Mouse (Mus musculus): Measurements from ENCODE around the gene Dpagt1.
"Not testable (repeated sequence)": the region's sequence is repeated elsewhere in the genome, so short reads cannot be mapped to it uniquely, and the experiment has no call there.

The Dpagt1 gene

DNA sequence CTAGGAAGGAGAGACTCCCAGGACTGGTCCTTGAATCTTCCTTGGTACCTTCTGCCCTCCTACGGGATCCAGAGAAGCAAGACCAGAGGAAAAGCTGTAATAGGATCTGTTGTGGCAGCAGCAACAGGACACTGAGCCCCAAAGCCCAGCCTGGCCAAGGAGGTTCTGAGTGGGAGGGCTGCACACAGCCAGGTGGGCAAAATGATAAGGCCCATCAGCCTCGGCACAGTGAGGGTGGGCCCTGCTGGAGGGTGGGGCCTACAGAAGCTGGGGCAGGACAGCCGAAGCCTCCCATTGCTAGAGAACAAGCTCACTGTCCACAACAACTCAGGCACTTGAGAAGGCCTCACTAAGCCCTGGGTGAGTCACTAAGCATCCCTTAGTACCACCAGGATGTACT lies 16.4 kb downstream of the Dpagt1 start:
- DNase-seq, result no peak

DNA sequence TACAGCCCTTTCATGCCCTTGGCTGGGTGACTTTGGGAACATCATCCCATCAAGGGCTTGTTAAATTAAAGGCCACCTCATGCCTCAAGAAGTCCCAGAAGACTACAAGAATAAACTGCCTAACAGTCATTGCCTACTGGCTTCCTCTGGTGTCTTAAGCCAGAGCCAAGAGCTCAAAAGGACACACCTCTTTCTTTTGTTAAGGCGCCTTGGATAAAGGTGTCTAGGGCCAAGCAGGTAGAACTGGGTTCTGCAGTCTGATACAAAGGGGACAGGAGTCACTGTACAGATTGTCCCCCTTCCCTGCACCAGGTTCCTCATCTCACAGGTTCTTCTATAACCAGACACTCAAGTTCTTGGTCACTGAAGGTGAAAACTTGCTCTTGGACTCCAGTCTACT lies 16.8 kb downstream of the Dpagt1 start:
- no peak for DNase-seq

DNA sequence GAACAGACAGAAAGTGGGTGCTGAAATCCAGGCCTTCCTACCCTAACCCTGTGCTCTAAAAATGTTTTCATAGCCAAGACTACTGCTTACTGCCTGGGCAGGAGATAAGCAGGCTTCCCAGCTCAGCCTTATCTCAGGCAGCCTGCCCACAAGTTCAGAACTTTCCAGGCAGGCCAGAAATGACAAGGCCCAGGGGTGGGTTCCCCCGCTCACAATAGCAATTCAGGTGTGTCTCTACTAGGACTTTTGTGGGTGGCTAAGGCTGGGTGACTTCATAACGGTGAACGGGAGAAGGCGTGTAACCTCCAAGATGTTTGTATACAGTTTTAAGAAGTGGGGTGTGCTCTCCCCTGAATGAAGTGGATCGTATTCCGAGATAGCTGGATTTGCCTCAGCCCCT lies 17.5 kb downstream of the Dpagt1 start:
- no peak for DNase-seq

DNA sequence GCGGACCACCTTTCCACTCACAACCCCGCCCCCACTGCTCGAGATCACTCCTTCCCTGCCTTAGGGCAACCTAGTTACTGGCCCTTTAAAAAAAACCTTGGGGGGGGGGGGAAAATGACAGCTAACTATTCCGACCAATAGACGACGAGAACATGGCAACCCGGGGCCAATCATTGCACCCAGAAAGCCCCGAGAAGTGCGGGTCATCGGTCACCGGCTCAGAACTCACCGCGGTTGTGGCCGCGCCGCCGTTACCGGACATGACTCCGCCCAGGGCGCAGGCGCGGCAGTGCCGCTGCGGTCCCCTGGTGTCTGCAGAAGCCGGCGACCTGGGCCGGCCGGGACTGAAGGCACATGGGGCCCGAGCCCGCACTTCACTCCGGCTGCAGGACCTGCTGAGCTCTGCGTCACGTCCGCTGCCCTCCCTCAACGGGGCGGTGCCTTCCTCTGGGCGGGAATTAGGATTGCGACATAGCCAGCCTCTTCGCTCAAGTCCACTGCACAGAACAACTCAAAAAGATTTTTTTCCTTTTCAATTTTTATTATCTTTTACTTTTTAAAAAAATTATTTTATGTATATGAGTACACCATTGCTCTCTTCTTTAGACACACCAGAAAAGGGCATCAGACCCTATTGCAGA lies 18.1 kb downstream of the Dpagt1 start, which contains the start of gene Hmbs:
Gene Hmbs (minus strand): TSS at position 448 of the 641 bp plus-strand sequence.
- peak; percentile 91 for DNase-seq

DNA sequence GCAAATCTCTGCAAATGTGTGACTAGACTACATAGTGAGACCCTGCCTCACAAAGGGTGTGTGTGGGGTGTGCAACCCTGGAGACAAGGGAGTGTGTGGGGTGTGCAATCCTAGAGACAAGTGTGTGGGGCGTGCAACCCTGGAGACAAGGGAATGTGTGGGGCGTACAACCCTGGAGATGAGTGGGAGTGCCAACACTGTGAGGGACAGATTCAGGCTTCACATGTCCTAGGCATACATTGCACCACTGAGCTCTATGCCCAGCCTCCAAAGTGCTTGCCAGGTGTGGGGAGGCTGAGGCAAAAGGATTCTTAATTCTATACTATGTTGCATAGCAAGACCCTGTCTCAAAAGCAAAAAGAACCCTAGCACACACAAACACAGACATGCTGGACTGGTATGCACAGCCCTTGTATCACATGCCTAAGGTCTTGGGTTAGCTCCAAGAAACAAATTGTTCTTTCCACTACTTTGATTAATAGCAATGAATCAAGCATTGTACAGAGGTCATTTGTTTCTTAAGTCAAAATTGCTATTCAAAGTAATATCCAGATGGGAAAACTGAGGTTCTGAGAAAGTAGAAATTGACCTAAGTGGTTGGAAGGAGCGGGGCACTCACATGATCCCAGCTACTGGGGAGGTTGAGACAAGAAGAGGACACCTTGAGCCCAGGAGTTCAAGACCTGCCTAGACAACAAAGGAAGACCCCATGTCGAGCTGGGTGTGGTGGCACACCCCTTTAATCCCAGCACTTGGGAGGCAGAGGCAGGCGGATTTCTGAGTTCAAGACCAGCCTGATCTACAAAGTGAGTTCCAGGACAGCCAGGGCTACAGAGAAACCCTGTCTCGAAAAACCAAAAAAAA lies 20.0 kb downstream of the Dpagt1 start:
- no peak for DNase-seq

DNA sequence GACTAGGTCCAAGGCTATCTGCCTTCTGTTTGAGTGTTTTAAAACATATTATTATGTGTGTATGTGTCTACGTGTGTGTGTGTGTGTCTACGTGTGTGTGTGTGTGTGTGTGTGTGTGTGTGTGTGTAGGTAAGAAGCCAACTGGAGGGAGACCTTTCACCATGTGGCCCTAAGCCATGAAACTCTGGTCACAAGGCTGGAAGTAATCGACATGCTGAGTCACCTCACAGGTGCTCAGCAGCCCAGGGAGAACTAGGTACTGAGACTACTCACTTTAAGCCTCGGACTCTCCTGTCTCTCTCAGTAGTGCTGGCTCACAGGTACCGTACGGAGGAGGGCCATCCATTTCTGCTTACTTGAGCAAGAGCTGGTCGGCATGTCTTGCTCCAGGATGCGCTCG lies 21.3 kb downstream of the Dpagt1 start:
- DNase-seq, result no peak

DNA sequence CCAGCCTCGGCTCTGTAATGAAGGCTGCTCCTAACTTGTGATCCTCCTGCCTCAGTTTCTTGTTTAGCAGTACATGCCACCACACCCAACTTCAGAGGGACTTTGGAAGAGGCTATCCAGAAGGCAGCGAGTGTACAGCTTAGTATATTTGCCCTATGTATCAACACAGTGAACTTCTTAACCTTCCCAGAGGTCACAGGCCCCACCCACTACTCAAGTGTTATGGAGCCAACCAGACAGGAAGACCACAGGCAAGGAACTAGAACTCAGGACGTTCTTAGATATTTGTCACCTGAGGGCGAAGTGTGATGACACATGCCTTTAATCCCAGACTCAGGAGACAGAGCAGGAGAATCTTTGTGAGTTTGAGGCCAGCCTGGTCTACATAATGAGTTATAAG lies 21.8 kb downstream of the Dpagt1 start:
- DNase-seq, result no peak

DNA sequence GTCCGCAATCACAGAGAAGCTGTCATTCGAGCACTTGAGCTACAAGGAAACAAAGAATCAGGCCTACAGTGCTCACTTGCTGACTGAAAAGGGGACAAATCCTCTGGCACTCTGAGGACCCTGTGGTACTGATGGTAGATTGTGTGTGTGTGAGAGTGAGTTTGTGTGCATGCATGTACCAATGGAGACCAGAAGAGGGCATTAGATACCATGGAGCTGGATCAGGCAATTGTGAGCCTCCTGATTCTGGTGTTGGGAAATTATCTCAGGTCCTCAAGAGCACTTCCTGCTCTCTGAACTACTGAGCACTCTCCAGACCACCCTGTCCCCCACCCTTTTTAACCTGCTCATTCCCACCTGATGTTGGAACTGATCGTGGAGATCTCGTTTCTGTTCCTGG lies 22.7 kb downstream of the Dpagt1 start:
- DNase-seq, result no peak

DNA sequence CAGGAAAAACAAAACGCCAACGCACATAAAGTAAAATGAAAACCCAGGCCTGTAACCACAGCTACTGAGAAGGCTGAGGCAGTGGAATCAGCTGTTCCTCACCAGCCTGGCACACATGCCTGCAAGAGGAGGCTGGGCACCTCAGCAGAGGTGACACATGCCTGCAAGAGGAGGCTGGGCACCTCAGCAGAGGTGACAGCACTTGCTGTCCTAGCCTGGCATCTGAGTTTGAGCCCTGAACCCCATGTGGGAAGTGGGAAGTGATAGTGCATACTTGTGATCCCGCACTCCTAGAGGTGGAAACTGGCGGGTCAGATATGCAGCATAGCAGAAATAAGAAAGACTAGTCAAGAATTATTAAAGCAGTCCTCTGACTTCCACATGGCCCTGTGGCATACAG lies 25.6 kb downstream of the Dpagt1 start:
- no peak for DNase-seq

DNA sequence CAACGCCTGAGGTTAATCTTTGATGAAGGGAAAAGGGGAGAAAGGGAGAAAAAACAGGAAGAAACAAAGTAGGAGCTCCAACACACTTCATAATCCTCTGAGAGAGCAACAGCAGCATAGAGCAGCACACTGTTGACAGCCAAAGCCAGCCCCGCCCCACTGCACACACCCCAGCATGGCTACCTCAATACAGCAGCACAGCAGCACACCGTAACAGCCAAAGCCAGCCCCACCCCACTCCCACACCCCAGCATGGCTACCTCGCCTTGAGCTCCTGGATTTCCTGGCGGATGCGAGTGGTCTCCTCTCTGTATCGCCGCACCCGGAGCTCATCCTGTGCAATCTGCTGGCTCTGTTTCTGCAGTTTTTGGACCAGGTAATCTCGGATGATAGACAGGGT lies 26.5 kb downstream of the Dpagt1 start:
- no peak for DNase-seq

DNA sequence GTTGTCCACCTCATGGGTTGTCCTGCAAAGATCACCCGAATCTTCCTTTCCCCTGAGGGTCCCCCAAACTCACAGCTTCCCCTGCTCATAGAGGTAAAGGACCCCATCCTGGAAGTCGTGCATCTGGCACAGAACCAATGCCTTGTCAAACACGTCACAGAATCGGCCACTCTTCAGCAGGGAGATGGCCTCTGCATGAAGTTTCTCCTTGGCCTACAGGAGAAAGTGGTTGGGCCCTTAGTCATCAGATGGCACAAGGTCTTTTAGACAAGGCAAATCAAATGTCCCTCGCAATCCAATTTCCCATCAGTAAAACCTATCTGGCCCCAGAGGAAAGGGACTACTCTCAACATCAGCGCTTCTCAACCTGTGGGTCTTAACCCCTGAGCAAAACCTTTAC lies 27.3 kb downstream of the Dpagt1 start:
- no peak for DNase-seq

DNA sequence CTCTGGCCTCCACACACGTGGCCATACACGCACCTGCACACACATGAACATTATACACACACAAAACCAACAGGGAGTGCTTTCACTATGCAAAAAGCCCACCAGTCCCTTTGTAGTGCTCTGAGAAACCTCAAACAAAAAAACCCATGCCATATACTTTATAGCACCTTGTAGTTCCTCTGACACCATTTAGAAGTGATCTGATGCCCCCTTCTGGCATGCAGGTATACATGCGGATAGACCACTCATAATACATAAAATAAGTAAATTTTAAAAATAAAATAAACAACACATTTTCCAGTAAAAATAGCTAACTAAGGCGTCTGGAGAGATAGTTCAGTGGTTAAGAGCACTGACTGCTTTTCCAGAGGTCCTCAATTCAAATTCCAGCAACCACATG lies 31.4 kb downstream of the Dpagt1 start:
- DNase-seq, result no peak

DNA sequence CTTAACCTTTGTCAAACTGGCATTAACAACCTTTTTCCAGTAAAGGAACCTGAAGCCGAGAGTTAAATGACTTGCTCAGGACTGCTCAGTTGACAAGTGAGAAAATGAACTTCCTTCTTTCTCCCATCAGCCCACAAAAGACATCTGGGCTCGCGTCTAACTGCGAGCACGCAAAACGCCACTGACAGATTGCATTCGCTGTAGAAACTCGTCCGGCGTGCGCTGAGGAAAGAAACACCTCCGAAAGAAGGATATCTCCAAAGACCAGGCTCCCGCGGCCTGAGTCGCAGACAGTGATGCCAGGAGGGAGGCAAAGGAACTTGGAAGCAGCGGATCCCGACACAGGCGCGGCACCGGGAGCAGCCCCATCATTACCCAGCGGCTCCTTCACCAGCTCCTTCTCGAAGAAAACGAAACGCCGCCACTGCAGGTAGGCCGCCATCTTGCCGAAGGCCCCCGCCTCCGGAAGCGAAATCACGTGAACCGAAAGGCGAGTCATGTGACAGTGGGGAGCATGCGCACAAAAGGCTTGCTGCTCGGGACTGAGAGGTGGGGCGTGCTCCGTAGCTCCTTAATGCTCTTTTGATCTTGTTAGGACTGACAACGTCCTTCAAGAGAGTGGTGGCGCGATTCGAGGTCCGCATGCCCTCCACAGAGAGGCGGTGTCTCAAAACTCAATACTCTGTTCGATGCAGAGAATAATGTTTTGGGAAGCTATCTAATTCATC lies 35.5 kb downstream of the Dpagt1 start, which contains the start of gene Vps11:
Gene Vps11 (minus strand): TSS at position 481 of the 728 bp plus-strand sequence.
- DNase-seq, result peak; percentile 93

DNA sequence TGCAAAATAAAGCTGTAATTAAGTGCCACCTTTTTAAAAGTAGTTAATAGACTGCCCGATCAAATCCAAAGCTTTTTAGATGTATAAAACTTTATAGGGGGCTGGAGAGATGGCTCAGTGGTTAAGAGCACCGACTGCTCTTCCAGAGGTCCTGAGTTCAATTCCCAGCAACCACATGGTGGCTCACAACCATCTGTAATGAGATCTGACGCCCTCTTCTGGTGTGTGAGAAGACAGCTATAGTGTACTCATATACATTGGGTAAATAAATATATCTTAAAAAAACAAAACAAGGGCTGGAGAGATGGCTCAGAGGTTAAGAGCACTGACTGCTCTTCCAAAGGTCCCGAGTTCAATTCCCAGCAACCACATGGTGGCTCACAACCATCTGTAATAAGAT lies 36.1 kb downstream of the Dpagt1 start:
- DNase-seq, result not testable (repeated sequence)

DNA sequence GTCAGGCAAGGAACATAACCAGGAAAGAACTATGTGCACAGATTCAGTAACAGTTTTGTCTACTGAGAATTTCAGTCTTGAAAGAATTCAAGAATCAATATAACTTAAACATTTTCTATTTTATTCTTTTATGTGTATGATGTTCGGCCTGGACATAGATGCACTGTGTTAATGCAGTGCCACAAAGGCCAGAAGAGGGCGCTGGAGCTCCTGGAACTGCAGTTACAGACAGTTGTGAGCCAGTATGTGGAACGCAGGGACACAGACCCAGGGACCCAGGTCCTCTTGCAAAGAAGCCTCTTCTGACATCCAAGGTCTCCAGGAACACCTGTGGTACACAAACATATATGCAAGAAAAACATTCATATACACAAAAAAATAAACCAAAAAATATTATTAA lies 38.7 kb downstream of the Dpagt1 start:
- DNase-seq, result no peak

DNA sequence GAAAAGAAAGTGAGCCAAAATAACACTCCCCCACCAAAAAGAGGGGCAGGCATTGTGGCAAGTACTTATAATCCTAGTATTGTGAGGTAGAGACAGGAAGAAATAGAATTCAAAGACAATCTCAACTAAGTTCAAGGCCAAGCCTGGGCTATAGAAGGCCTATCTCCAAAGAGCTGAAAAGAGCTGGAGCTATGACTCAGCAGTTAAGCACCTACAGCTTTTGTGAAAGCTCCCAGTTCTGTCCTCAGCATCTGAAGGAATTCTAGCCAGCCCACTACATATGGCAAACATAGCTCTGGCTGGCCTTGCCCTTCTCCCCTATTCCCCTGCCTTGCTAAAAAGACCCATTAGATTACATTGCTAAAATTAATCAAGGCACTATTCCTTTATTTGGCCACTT lies 47.6 kb downstream of the Dpagt1 start:
- DNase-seq, result no peak

DNA sequence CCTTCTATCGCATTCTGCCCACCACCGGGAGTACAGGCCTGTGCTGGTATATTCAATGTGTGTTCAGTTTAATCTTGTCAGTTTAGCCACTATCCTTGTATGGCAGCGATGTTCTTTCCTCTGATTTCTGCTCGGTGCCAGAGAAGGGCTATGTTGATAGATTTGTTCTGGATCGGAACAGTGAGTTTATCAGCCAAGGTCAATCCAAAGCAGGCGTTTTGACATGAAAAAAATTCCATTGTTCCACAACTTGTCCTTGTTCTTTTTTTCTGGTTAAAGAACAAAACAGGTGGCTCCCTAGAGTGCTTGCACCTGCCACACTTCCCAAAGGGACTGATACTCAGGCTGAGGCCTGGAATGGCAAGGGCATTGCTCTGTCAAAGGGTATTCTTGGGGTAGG lies 50.3 kb downstream of the Dpagt1 start:
- DNase-seq, result no peak

DNA sequence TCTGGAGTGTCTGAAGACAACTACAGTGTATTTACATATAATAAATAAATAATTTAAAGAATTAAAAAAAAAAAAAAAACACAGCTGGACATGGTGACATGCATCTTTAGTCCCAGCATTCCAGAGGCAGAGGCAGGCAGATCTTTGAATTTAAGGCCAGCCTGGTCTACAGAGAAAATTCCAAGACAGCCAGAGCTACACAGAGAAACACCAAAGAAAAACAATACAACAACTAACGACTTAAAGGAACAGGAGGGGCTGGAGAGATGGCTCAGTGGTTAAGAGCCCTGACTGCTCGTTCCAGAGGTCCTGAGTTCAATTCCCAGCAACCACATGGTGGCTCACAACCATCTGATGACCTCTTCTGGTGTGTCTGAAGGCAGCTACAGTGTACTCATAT lies 51.5 kb downstream of the Dpagt1 start:
- DNase-seq, result not testable (repeated sequence)

DNA sequence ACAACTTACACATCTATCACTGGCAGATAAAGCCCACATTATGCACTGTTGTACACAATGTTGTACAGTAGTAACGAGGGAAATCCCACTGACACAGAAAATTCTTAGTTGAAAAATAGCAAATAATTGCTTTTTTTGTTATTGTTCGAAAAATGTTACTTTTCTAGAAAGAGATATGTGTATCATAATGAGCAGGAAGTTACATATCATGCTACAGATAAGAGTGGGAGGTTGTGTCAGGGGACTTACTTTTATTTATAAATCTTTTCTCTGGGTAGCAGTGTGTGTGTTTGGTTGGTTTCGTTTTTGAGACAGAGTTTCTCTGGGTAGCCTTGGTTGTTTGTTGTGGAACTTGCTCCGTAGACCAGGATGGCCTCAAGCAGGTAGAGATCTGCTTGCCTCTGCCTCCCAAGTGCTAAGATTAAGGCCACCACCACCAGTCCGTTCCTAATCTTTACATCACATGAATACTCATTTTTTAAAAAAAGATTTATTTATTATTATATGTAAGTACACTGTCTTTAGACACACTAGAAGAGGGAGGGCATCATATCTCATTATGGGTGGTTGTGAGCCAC lies 52.4 kb downstream of the Dpagt1 start:
- DNase-seq, result no peak

DNA sequence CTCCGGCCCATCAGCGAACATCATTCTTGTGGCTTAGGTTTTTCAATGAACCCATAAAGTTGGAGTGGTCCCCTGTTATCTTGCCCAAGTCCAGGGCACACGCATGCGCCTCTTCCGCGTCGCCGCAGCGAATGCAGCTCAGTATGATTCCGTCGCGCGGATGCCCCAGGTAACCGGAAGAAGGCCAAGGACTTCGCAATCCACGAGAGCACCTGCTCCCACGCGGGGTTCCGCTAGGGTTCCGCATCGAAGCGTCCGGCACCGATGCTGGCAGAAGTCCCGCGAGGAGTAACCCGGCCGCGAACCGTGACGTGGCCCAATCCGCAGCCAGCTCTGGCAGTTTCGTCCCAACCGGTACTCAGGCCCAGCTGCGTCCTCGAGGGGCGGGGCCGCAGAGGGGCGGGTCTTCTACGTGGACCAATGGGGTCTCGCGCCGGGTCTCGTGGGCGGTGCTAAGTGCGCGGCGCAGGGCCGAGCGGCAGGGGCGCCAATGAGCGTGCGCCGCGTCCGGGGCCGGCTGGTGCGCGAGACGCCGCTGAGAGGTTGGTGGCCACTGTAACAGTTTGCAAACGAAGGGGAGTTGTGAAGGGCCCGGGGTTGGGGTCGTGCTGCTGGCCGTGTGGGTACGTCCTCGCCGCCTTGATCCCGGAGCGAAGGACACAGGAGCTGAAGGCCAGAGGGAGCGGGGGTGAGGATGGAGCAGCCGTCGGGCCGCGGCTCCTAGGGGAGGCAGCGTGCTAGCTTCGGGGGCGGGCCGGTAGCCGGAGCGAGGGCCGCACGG lies 53.4 kb downstream of the Dpagt1 start, which contains the start of gene Hyou1:
Gene Hyou1 (plus strand): TSS at position 437 of the 781 bp plus-strand sequence.
- peak; percentile 99 for DNase-seq

DNA sequence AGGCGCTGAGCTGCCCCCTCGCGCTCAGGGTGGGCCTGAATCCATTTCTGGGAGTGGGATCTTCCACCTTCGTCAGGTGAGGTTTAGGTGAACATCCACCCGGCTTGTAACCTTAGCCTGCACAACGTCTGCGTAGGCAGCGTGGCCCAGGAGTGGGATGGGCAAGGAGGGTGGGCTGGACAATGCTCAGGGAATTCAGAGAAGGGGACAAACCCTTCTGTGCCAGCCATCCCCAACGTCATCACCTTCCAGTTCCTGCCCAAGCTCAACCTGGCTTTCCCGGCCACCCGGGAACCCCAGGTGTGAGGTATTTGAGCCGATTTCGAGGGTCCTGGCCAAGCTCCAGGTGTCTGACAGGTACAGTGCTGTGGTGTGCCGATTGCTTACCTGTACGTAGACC lies 54.0 kb downstream of the Dpagt1 start:
- peak; percentile 39 for DNase-seq

Measured in kidney, adult 11 months (tissue).